Mouse (Mus musculus) CH12.LX (cell line): ENCODE data around the gene Arrdc1.

Source experiments
- CTCF ChIP-seq, 2 experiments: IDR thresholded peaks in 1 of 2; conservative IDR thresholded peaks in 1 of 2; 2 replicates each; pipeline ENCODE4 v1.5.1; 2011 to 2012; ENCODE audit warnings: low read depth in 2 of 2, low read length in 2 of 2, improper control_type of control experiment in 1 of 2, inconsistent platforms in 1 of 2, mild to moderate bottlenecking in 1 of 2, moderate library complexity in 1 of 2
- EP300 ChIP-seq: IDR thresholded peaks from 2 replicates; pipeline ENCODE4 v1.6.1; 2011; ENCODE audit warnings: low read length, improper control_type of control experiment
- ETS1 ChIP-seq: conservative IDR thresholded peaks from 2 replicates; pipeline ENCODE4 v1.6.1; 2012; ENCODE audit warnings: low read depth, mild to moderate bottlenecking, inconsistent platforms, low read length, improper control_type of control experiment, moderate library complexity
- HCFC1 ChIP-seq: IDR thresholded peaks from 2 replicates; pipeline ENCODE4 v1.6.1; 2012; ENCODE audit warnings: low read depth, mild to moderate bottlenecking, inconsistent platforms, low read length, improper control_type of control experiment
- NRF1 ChIP-seq: IDR thresholded peaks from 2 replicates; pipeline ENCODE4 v1.6.1; 2014; ENCODE audit warnings: low read depth, mild to moderate bottlenecking, inconsistent platforms, low read length, improper control_type of control experiment, moderate library complexity
- POLR2A ChIP-seq: IDR thresholded peaks from 2 replicates; pipeline ENCODE4 v1.6.1; 2011; ENCODE audit warnings: low read depth, mild to moderate bottlenecking, improper control_type of control experiment, low read length
- POLR2AphosphoS2 ChIP-seq: IDR thresholded peaks from 2 replicates; pipeline ENCODE4 v1.6.1; 2011; ENCODE audit warnings: low read depth, low read length, improper control_type of control experiment
- SIN3A ChIP-seq: IDR thresholded peaks from 2 replicates; pipeline ENCODE4 v1.6.1; 2012; ENCODE audit warnings: low read length, improper control_type of control experiment, inconsistent platforms
- USF2 ChIP-seq: conservative IDR thresholded peaks from 2 replicates; pipeline ENCODE4 v1.6.1; 2011; ENCODE audit warnings: low read depth, low read length, improper control_type of control experiment

- TF ChIP-seq POLR2AphosphoS2: no peak
- TF ChIP-seq USF2: no peak
- no peak for TF ChIP-seq ETS1
- TF ChIP-seq NRF1: no peak
- no peak for TF ChIP-seq EP300
- TF ChIP-seq CTCF (conservative IDR thresholded peaks at IDR 0.05 in 1 of 2, IDR thresholded peaks at IDR 0.05 in 1 of 2; ENCODE audit: low read depth in 2 of 2, low read length in 2 of 2): no peak
- TF ChIP-seq HCFC1: no peak
- no peak for TF ChIP-seq POLR2A
- TF ChIP-seq SIN3A: no peak
These were observed 22.5 kb downstream of the Arrdc1 start for GRCm38 (mm10) chr2:24912589-24912988.
